Mouse (Mus musculus): ENCODE measurements around the gene Cpa5. TPM values are rescaled to one million over a fixed set of nuclear protein-coding genes. Genes with fewer than 3 reads are reported as not detected.

Gene Cpa5
- polyA plus RNA-seq (2012; rRNA removed) = 0.04 and 0.12 TPM in 2 replicates

DNA sequence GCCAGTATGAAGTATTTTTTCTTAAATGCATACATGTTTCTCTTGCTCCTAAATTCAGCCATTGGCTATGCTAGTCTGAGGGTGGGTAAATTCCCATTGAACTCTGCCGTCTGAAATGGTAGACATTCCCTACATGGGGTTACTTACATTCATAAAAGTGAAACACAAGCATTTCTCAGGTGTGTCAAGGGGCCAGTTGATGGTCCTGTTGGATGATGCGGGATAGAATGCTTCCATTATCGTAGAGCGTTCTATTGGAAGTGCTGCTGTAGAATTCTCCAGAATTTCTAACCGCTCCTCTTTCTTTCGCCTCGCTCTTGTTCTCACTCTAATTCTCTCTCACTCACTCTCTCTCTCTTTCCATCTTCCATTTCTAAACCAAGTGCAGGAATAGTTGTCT lies at the start of gene Cpa5:
Cpa5 (plus strand) TSS at position 301 of the 400 bp plus-strand sequence.

DNA sequence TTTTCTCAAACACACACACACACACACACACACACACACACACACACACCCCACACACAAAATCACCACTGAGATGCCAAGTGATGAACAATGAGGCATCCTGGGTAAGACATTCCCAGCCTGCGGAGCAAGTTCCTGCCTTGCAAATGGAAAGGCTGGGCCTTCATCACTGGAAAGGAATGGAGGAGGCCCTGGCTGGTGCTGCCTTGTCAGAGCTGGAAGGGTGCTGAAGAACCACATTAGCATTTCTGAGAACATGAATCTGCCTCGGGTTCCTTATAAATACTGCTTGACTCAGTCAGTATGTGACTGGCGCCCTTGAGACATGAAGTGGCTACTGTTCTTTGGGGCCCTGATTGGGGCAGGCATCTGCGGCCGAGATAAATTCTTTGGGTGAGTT lies 42.7 kb upstream of the Cpa5 start, which contains the start of gene Cpa4:
Cpa4 (plus strand) TSS at position 301 of the 400 bp plus-strand sequence.

GRCm38 (mm10) chr6:30638674-30639268 lies 28.0 kb downstream of the Cpa5 start, which contains the start of gene Cpa1:
Gene Cpa1, plus strand, starts transcription at chr6:30639218.

Other genes starting within 250 kb of the Cpa5 start
- gene Zc3hc1, start 220.0 kb upstream of the Cpa5 start, polyA plus RNA-seq (2012; rRNA removed) = 44.8 and 45.1 TPM in 2 replicates
- gene Klhdc10, start 209.1 kb upstream of the Cpa5 start, polyA plus RNA-seq (2012; rRNA removed) = 113 and 118 TPM in 2 replicates
- 31.4 and 35.0 TPM in 2 replicates for gene Tmem209, start 101.2 kb upstream of the Cpa5 start, polyA plus RNA-seq (2012; rRNA removed)
- 0.09 and 0.11 TPM in 2 replicates for gene Ssmem1, start 101.2 kb upstream of the Cpa5 start, polyA plus RNA-seq (2012; rRNA removed)
- gene Cpa2, start 69.4 kb upstream of the Cpa5 start, polyA plus RNA-seq (2012; rRNA removed) = 5.3 and 5.7 TPM in 2 replicates
- gene Cpa4, start 42.6 kb upstream of the Cpa5 start, polyA plus RNA-seq (2012; rRNA removed) = 0.79 and 1.00 TPM in 2 replicates
- 0.83 and 1.1 TPM in 2 replicates for gene Cpa1, start 28.2 kb downstream of the Cpa5 start, polyA plus RNA-seq (2012; rRNA removed)
- gene Cep41, start 82.7 kb downstream of the Cpa5 start, polyA plus RNA-seq (2012; rRNA removed) = 14.5 and 14.6 TPM in 2 replicates
- 191 and 227 TPM in 2 replicates for gene Mest, start 112.5 kb downstream of the Cpa5 start, polyA plus RNA-seq (2012; rRNA removed)